Mouse (Mus musculus) thymus, adult 2 months (tissue): ENCODE data around the gene Nalcn. TPM values are rescaled to one million over a fixed set of nuclear protein-coding genes. Genes with fewer than 3 reads are reported as not detected.

Experiments
- DNase-seq: peaks from one replicate; pipeline ENCODE4 v3.0.0; 2021
- H3K27ac ChIP-seq: fragments of 200-500 bp; 2 replicates; pipeline ENCODE4 v1.5.1; 2012; ENCODE audit warnings: low read length, control low read depth; ENCODE audit not compliant: control insufficient read depth, insufficient read depth
- H3K27me3 ChIP-seq: fragments of 200-500 bp; 2 replicates; pipeline ENCODE4 v1.6.1; 2012; ENCODE audit warnings: mild to moderate bottlenecking, low read length, moderate library complexity, mixed read lengths; ENCODE audit not compliant: control insufficient read depth, insufficient read depth
- H3K36me3 ChIP-seq: fragments of 200-500 bp; 2 replicates; pipeline ENCODE4 v1.6.1; 2012; ENCODE audit warnings: mild to moderate bottlenecking, low read length, moderate library complexity; ENCODE audit not compliant: control insufficient read depth, insufficient read depth
- H3K4me1 ChIP-seq: fragments of 200-500 bp; replicated peaks from 2 replicates; pipeline ENCODE4 v1.6.1; 2012; ENCODE audit warnings: low read length; ENCODE audit not compliant: control insufficient read depth, insufficient read depth
- H3K4me3 ChIP-seq: fragments of 200-500 bp; 2 replicates; pipeline ENCODE4 v1.5.1; 2012; ENCODE audit warnings: mild to moderate bottlenecking, low read length, control low read depth, moderate library complexity; ENCODE audit not compliant: control insufficient read depth, insufficient read depth
- CTCF ChIP-seq: fragments of 200-500 bp; IDR thresholded peaks from 2 replicates; pipeline ENCODE4 v1.5.1; 2012; ENCODE audit warnings: mild to moderate bottlenecking, control low read depth, low read length, moderate library complexity, borderline replicate concordance; ENCODE audit not compliant: control insufficient read depth, poor library complexity, insufficient read depth; ENCODE audit errors: extremely low read depth
- POLR2A ChIP-seq: fragments of 200-500 bp; IDR thresholded peaks from 2 replicates; pipeline ENCODE4 v1.6.1; 2012; ENCODE audit warnings: mild to moderate bottlenecking, low read length, control low read depth, moderate library complexity; ENCODE audit not compliant: control insufficient read depth, poor library complexity, insufficient read depth; ENCODE audit errors: extremely low read depth
- WGBS: fragments of 180-500 bp; shearing (Covaris S2); methylation state at CpG from one replicate; pipeline ENCODE4 v1.1.7; 2018; 5-methylcytosine and 5-hydroxymethylcytosine counted together
- polyA plus RNA-seq: library from polyadenylated mRNA; depleted of rRNA; stranded (reverse); fragments of >200 nt; gene quantifications from 2 replicates; pipeline ENCODE4 v1.2.3, GENCODE M21; 2012

Nalcn gene
- polyA plus RNA-seq, 1 experiment: 0.13 TPM

GRCm38 (mm10) chr14:123566599-123566998 lies 60.3 kb downstream of the Nalcn start:
- no peaks in the 10 kb centered on the region for H3K36me3 ChIP-seq
- H3K4me1 ChIP-seq: no peaks in the 10 kb centered on the region
- H3K27me3 ChIP-seq: no peaks in the 10 kb centered on the region
- H3K4me3 ChIP-seq: no peak overlapping the region
- DNase-seq: no peak
- no peak overlapping the region for H3K27ac ChIP-seq
- TF ChIP-seq POLR2A: no peak
- TF ChIP-seq CTCF: no peak
- WGBS: 80% methylated on average over 2 of the region's 2 CpGs

GRCm38 (mm10) chr14:123555533-123555932 lies 71.4 kb downstream of the Nalcn start:
- Histone ChIP-seq H3K27me3 (no peaks in the 10 kb centered on the region), H3K36me3 (no peaks in the 10 kb centered on the region), H3K4me1 (no peaks in the 10 kb centered on the region), H3K27ac (no peak overlapping the region), H3K4me3 (no peak overlapping the region)
- TF ChIP-seq POLR2A: no peak
- TF ChIP-seq CTCF: no peak
- DNase-seq: no peak

- H3K27ac ChIP-seq: no peak overlapping the region
- TF ChIP-seq CTCF: no peak
- TF ChIP-seq POLR2A: no peak
- H3K4me3 ChIP-seq: no peak overlapping the region
- H3K36me3 ChIP-seq: no peaks in the 10 kb centered on the region
- no peaks in the 10 kb centered on the region for H3K27me3 ChIP-seq
- DNase-seq: no peak
- 89% methylated on average over 4 of the region's 4 CpGs for WGBS
- no peaks in the 10 kb centered on the region for H3K4me1 ChIP-seq
These were observed 72.0 kb downstream of the Nalcn start for GRCm38 (mm10) chr14:123554936-123555335.

- no peaks in the 10 kb centered on the region for H3K4me1 ChIP-seq
- no peak overlapping the region for H3K27ac ChIP-seq
- H3K27me3 ChIP-seq: no peaks in the 10 kb centered on the region
- H3K4me3 ChIP-seq: no peak overlapping the region
- no peaks in the 10 kb centered on the region for H3K36me3 ChIP-seq
- no peak for DNase-seq
- TF ChIP-seq POLR2A (no peak), CTCF (no peak)
These were observed 84.6 kb downstream of the Nalcn start for GRCm38 (mm10) chr14:123542362-123542761.

- no peak for DNase-seq
- Histone ChIP-seq H3K27ac (no peak overlapping the region), H3K27me3 (no peaks in the 10 kb centered on the region), H3K36me3 (no peaks in the 10 kb centered on the region), H3K4me1 (no peaks in the 10 kb centered on the region), H3K4me3 (no peak overlapping the region)
- no peak for TF ChIP-seq POLR2A
- TF ChIP-seq CTCF: no peak
- 95% methylated on average over 2 of the region's 2 CpGs for WGBS
These were observed 91.3 kb downstream of the Nalcn start for GRCm38 (mm10) chr14:123535636-123536035.

- TF ChIP-seq CTCF (no peak), POLR2A (no peak)
- no peak overlapping the region for H3K4me3 ChIP-seq
- 80% methylated on average over 1 of the region's 1 CpGs for WGBS
- no peak for DNase-seq
- H3K27ac ChIP-seq: no peak overlapping the region
- no peaks in the 10 kb centered on the region for H3K36me3 ChIP-seq
- H3K4me1 ChIP-seq: no peaks in the 10 kb centered on the region
- H3K27me3 ChIP-seq: no peaks in the 10 kb centered on the region
These were observed 93.9 kb downstream of the Nalcn start for GRCm38 (mm10) chr14:123533000-123533399.

GRCm38 (mm10) chr14:123531271-123531670 lies 95.7 kb downstream of the Nalcn start:
- Histone ChIP-seq H3K27me3 (no peaks in the 10 kb centered on the region), H3K27ac (no peak overlapping the region), H3K36me3 (no peaks in the 10 kb centered on the region), H3K4me3 (no peak overlapping the region), H3K4me1 (no peaks in the 10 kb centered on the region)
- no peak for TF ChIP-seq CTCF
- TF ChIP-seq POLR2A: no peak
- 17% methylated on average over 1 of the region's 1 CpGs for WGBS
- DNase-seq: no peak
